Mouse (Mus musculus): ENCODE measurements around the gene Cbx6. TPM values are rescaled to one million over a fixed set of nuclear protein-coding genes. Genes with fewer than 3 reads are reported as not detected.
A peak's percentile ranks its signal among the peaks of the same experiment; 100 is the strongest.

Gene Cbx6
- 31.2 and 32.3 TPM in 2 replicates for polyA plus RNA-seq (2014; fragmentation: Nextera tagmentation; extraction: Ambion mirVana)

DNA sequence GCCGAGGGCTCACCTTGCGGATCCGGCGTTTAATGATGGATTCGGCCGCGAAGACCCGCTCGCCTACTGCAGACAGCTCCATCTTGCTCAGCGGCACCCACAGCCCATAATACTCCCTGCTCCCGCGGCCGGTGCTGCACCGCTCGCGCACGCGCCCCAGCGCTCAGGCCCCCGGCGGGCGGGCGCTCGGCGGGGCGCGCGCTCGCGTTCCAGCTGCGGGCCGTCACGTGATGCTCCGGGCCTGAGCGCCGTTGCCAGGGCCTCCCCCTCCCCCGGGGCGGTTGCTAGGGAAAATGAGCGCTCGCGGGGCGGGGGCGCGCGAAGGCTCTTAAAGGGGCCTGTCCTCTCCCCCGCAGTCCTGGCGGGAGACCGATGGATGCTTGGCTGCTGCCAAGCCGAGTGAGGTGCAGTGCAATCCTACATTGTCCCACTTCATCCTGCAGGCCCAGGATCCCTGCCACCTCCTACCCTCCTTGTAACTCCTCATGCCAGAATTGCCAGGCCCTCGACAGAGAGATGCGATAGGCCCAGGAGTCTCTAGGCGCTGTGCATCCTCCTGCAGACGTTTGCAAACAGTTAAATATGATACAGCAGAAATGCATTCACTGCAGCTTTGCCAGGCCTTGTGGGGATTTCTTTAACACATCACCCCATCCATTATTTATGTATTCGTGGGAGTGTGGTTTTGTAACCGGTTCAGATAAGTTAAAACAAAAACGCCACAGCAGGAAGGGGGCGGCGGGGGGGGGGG lies at the start of gene Cbx6, which contains the start of gene Npcd:
TSS of gene Cbx6 (minus strand) at position 559 of the 751 bp plus-strand sequence.
TSS of gene Npcd (minus strand) at position 108 of the 751 bp plus-strand sequence.
- 1% methylated on average over 53 of the region's 58 CpGs for WGBS
- Histone ChIP-seq H3K9me3 (ENCODE audit: control insufficient read depth, low read length) (no peaks in the 10 kb centered on the region), H3K4me1 (replicated peaks; ENCODE audit: control insufficient read depth, insufficient read depth, low read length) (peaks cover 22% of the 10 kb centered on the region; the same call in 1 of the 2 replicates), H3K9ac (ENCODE audit: low read length) (peak within 1 kb of the TSS; percentile 90), H3K4me3 (ENCODE audit: low read depth, low read length) (peak within 1 kb of the TSS; percentile 65), H3K27me3 (ENCODE audit: control insufficient read depth, insufficient read depth, low read length) (no peaks in the 10 kb centered on the region), H3K27ac (ENCODE audit: low read depth, low read length) (peak within 1 kb of the TSS; percentile 93), H3K4me2 (ENCODE audit: low read depth, low read length, severe bottlenecking) (peak within 1 kb of the TSS; percentile 94), H3K36me3 (ENCODE audit: control insufficient read depth, insufficient read depth, low read length) (no peaks in the 10 kb centered on the region)
- ATAC-seq (replicated peaks; ENCODE audit: low FRiP score) (peak; percentile 86), DNase-seq (ENCODE audit: low spot score) (peak; percentile 99)

DNA sequence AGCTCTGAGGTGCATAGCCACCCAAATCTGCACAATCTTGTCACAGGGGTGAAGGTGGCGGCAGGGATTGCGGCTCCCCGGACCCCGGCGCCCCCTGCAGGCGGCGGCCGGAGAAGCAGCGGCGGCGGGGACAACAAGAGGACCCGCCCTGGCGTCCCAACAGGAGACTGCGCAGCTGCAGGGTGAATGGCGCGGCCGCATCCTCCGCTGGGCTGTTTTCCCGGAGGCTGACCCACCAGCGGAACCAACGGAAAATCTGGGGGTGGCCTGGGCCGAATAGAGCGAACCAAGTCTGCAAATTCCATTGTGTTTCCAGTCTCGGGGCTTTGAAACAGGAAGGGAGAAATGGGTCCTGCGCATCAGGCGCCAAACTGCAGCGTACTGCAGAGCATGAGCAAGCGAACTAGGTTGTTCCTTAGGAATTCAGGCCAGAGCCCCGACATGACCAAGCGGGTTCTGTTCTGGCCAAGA lies 48.9 kb upstream of the Cbx6 start:
- under 1% methylated on average over 30 of the region's 30 CpGs for WGBS
- H3K4me3 ChIP-seq (ENCODE audit: low read depth, low read length), result peak overlapping the region; percentile 40
- peak overlapping the region; percentile 50 for H3K4me2 ChIP-seq (ENCODE audit: low read depth, low read length, severe bottlenecking)
- DNase-seq (ENCODE audit: low spot score), result peak; percentile 96
- peak overlapping the region; percentile 61 for H3K9ac ChIP-seq (ENCODE audit: low read length)
- peak overlapping the region; percentile 54; the same call in 1 of the 2 replicates for H3K27ac ChIP-seq (ENCODE audit: low read depth, low read length)
- ATAC-seq (replicated peaks; ENCODE audit: low FRiP score), result peak; percentile 89
- H3K27me3 ChIP-seq (ENCODE audit: control insufficient read depth, insufficient read depth, low read length), result no peaks in the 10 kb centered on the region
- H3K9me3 ChIP-seq (ENCODE audit: control insufficient read depth, low read length), result no peaks in the 10 kb centered on the region
- no peaks in the 10 kb centered on the region for H3K36me3 ChIP-seq (ENCODE audit: control insufficient read depth, insufficient read depth, low read length)
- H3K4me1 ChIP-seq (replicated peaks; ENCODE audit: control insufficient read depth, insufficient read depth, low read length), result peaks cover 2% of the 10 kb centered on the region; the same call in 1 of the 2 replicates

DNA sequence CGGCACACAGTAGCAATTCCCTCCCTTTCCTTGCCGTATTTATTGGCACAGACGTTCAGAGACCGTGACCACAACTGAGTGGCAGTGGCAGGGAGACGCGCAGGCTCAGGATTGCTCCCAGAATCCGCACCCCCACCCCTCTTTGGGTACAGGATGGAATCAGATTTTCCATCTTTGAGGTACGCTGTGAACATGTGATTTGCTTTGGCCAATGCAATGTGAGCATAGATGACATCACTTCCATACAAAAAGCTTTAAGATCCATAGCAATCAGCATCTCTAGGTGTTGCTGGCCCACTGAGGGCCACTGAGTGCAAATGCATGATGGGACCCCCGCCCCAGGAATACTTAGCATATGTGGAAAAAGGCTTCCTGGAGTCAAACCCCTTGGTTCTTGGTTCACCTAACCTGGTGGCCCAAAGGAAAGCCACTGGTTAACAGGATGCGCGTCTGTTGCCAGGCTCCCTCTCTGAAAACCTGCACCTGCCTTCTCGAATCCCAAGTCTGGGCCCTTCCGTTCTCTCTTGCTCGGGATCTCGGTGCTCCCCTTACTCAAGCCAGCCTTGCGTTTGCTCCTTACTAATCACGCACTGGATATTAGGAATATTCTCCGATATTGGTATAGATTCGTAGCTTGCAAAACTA lies 48.3 kb upstream of the Cbx6 start:
- H3K27ac ChIP-seq (ENCODE audit: low read depth, low read length), result no peak overlapping the region
- H3K4me1 ChIP-seq (replicated peaks; ENCODE audit: control insufficient read depth, insufficient read depth, low read length), result peaks cover 2% of the 10 kb centered on the region; the same call in 1 of the 2 replicates
- H3K4me2 ChIP-seq (ENCODE audit: low read depth, low read length, severe bottlenecking), result peak overlapping the region; percentile 50
- H3K4me3 ChIP-seq (ENCODE audit: low read depth, low read length), result peak overlapping the region; percentile 40
- H3K9ac ChIP-seq (ENCODE audit: low read length), result peak overlapping the region; percentile 61
- ATAC-seq (replicated peaks; ENCODE audit: low FRiP score) (peak; percentile 29; the same call in 1 of the 2 replicates), DNase-seq (ENCODE audit: low spot score) (no peak)
- H3K27me3 ChIP-seq (ENCODE audit: control insufficient read depth, insufficient read depth, low read length), result no peaks in the 10 kb centered on the region
- 31% methylated on average over 19 of the region's 19 CpGs for WGBS
- no peaks in the 10 kb centered on the region for H3K9me3 ChIP-seq (ENCODE audit: control insufficient read depth, low read length)
- no peaks in the 10 kb centered on the region for H3K36me3 ChIP-seq (ENCODE audit: control insufficient read depth, insufficient read depth, low read length)

DNA sequence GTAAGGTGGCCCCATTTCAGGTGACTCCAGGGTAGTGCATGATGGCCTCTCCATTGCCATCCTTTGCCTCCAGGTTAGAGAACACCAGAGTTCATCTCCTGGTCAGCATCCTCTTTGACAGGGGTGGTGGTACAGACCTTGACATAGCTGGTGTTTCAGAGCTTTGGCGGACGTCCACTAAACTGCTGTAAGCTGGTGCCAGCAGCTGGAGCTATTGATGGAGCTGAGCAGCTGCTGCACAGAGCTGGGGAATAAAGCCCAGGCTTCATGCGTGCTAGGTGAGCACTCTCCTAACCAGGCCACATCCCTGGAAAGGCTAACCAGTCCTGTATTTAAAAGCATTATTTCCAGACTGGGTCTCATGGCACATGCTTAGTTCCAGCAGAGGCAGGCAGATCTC lies 46.0 kb upstream of the Cbx6 start:
- no peaks in the 10 kb centered on the region for H3K9me3 ChIP-seq (ENCODE audit: control insufficient read depth, low read length)
- no peak for DNase-seq (ENCODE audit: low spot score)
- H3K36me3 ChIP-seq (ENCODE audit: control insufficient read depth, insufficient read depth, low read length), result no peaks in the 10 kb centered on the region
- 74% methylated on average over 3 of the region's 3 CpGs for WGBS
- peaks cover 2% of the 10 kb centered on the region; the same call in 1 of the 2 replicates for H3K4me1 ChIP-seq (replicated peaks; ENCODE audit: control insufficient read depth, insufficient read depth, low read length)
- no peak overlapping the region for H3K4me3 ChIP-seq (ENCODE audit: low read depth, low read length)
- no peak overlapping the region for H3K4me2 ChIP-seq (ENCODE audit: low read depth, low read length, severe bottlenecking)
- H3K9ac ChIP-seq (ENCODE audit: low read length), result no peak overlapping the region
- no peak for ATAC-seq (replicated peaks; ENCODE audit: low FRiP score)
- no peak overlapping the region for H3K27ac ChIP-seq (ENCODE audit: low read depth, low read length)
- H3K27me3 ChIP-seq (ENCODE audit: control insufficient read depth, insufficient read depth, low read length), result no peaks in the 10 kb centered on the region

DNA sequence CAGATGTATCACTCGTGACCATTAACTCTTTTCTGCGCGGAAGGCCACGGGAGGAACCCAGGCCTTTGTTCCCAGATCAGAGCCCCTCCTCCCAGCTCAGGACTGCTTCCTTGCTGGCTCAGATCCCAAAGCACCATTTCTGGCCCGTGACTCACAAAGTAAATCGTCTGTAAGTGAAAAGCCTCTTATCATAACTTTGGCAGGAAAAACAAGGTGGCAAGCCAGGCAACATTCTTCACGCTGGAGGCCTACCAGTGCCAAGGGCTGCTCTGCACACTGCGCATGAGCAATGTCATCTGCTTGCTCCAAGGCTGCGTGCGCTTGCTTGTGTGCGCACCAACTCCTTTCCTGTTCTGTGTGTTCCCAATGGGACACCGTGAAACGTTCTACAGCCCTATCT lies 44.8 kb upstream of the Cbx6 start:
- Histone ChIP-seq H3K36me3 (ENCODE audit: control insufficient read depth, insufficient read depth, low read length) (no peaks in the 10 kb centered on the region), H3K9ac (ENCODE audit: low read length) (no peak overlapping the region), H3K4me3 (ENCODE audit: low read depth, low read length) (no peak overlapping the region), H3K4me1 (replicated peaks; ENCODE audit: control insufficient read depth, insufficient read depth, low read length) (peaks cover 2% of the 10 kb centered on the region; the same call in 1 of the 2 replicates), H3K27me3 (ENCODE audit: control insufficient read depth, insufficient read depth, low read length) (no peaks in the 10 kb centered on the region), H3K9me3 (ENCODE audit: control insufficient read depth, low read length) (no peaks in the 10 kb centered on the region), H3K27ac (ENCODE audit: low read depth, low read length) (no peak overlapping the region), H3K4me2 (ENCODE audit: low read depth, low read length, severe bottlenecking) (no peak overlapping the region)
- ATAC-seq (replicated peaks; ENCODE audit: low FRiP score) (no peak), DNase-seq (ENCODE audit: low spot score) (no peak)
- whole genome bisulfite sequencing, result 63% methylated on average over 13 of the region's 13 CpGs

DNA sequence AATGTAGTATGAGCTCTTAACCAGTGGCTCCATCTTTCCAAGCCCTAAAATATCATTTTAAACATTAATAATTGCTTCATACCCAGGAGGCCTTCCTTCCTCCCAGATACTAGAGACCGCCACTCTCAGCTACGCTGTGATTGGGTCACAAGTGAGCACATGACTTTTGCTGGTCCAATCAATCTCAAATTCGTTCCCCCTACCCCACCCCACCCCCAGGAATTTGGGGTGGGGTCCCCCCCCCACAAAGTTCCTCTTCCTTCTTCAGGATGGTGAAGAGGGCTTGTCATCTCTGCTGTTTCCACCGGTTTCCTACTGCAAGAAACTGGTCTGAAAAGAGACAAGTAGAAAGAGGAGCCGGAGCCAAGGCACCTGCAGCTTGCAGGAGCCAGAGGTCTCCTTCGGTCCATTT lies 44.2 kb upstream of the Cbx6 start:
- Histone ChIP-seq H3K9me3 (ENCODE audit: control insufficient read depth, low read length) (no peaks in the 10 kb centered on the region), H3K4me3 (ENCODE audit: low read depth, low read length) (no peak overlapping the region), H3K36me3 (ENCODE audit: control insufficient read depth, insufficient read depth, low read length) (no peaks in the 10 kb centered on the region), H3K27ac (ENCODE audit: low read depth, low read length) (no peak overlapping the region), H3K9ac (ENCODE audit: low read length) (no peak overlapping the region), H3K4me1 (replicated peaks; ENCODE audit: control insufficient read depth, insufficient read depth, low read length) (peaks cover 2% of the 10 kb centered on the region; the same call in 1 of the 2 replicates), H3K27me3 (ENCODE audit: control insufficient read depth, insufficient read depth, low read length) (no peaks in the 10 kb centered on the region), H3K4me2 (ENCODE audit: low read depth, low read length, severe bottlenecking) (no peak overlapping the region)
- 78% methylated on average over 6 of the region's 6 CpGs for whole genome bisulfite sequencing
- no peak for ATAC-seq (replicated peaks; ENCODE audit: low FRiP score)
- no peak for DNase-seq (ENCODE audit: low spot score)

DNA sequence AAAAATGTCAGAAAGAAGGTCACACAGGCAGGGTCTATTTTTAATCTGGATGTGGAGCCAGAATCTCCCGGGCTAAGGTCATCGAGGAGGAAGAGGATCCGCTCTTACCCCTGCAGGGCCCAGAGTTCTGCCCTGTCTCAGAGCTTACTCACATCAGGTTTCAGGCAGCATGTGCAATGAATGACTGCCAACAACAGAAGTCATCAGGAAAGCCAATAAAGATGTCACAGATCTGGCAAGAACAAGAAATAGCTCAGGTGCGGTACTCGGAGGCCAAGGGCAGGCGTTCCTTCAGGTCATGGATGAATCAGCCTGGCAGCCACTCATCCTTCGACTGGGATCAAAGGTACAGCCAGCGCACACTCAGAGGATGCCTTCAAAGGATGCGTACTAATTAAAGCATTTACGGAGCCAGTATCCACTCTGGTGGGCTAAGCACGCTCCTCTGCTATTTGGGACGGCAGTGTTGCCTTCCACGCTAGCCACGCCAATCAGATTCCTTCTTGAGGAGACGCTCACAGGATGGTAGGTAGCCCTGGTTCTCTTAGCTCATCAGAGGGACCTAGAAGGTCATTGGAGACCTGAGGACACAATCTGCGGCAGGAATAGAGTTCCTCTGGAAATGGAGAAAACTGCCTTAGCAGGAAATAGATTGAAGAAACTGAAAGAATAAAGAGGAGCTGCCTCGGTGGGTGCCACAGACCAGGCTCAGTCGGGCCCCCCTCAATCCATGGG lies 40.9 kb upstream of the Cbx6 start:
- Histone ChIP-seq H3K27ac (ENCODE audit: low read depth, low read length) (no peak overlapping the region), H3K27me3 (ENCODE audit: control insufficient read depth, insufficient read depth, low read length) (no peaks in the 10 kb centered on the region), H3K9ac (ENCODE audit: low read length) (no peak overlapping the region), H3K4me1 (replicated peaks; ENCODE audit: control insufficient read depth, insufficient read depth, low read length) (no peaks in the 10 kb centered on the region), H3K4me3 (ENCODE audit: low read depth, low read length) (no peak overlapping the region), H3K4me2 (ENCODE audit: low read depth, low read length, severe bottlenecking) (no peak overlapping the region), H3K9me3 (ENCODE audit: control insufficient read depth, low read length) (no peaks in the 10 kb centered on the region), H3K36me3 (ENCODE audit: control insufficient read depth, insufficient read depth, low read length) (no peaks in the 10 kb centered on the region)
- 94% methylated on average over 18 of the region's 18 CpGs for WGBS
- DNase-seq (ENCODE audit: low spot score) (peak; percentile 10), ATAC-seq (replicated peaks; ENCODE audit: low FRiP score) (no peak)

DNA sequence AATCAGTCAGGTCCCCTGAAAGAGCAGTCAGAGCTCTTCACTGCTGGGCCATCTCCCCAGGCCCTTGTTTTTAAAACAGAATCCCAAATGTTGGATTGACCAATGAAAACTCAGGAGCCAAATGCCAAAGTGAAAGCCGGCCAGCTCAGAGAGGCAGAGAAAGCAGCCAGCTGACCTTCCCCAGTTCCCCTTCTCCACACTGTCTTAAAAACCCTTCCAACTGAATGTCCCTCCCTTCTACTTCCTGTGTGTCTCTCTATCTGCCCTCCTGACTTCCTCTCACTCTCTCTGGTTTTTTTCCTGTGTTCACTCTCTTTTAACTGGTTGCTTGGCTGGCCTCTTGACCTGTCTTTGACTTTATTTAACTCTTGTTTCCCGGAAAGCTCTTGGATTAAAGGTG lies 39.5 kb upstream of the Cbx6 start:
- Histone ChIP-seq H3K27me3 (ENCODE audit: control insufficient read depth, insufficient read depth, low read length) (no peaks in the 10 kb centered on the region), H3K4me2 (ENCODE audit: low read depth, low read length, severe bottlenecking) (no peak overlapping the region), H3K9ac (ENCODE audit: low read length) (no peak overlapping the region), H3K36me3 (ENCODE audit: control insufficient read depth, insufficient read depth, low read length) (no peaks in the 10 kb centered on the region), H3K4me3 (ENCODE audit: low read depth, low read length) (no peak overlapping the region), H3K4me1 (replicated peaks; ENCODE audit: control insufficient read depth, insufficient read depth, low read length) (no peaks in the 10 kb centered on the region), H3K9me3 (ENCODE audit: control insufficient read depth, low read length) (no peaks in the 10 kb centered on the region), H3K27ac (ENCODE audit: low read depth, low read length) (no peak overlapping the region)
- no peak for DNase-seq (ENCODE audit: low spot score)
- ATAC-seq (replicated peaks; ENCODE audit: low FRiP score), result no peak
- WGBS, result 71% methylated on average over 2 of the region's 2 CpGs

All from forebrain, embryonic 11.5 days (tissue).